Mouse (Mus musculus) frontal cortex, adult (tissue): ENCODE results near the gene Rhox4g.
"Not testable (repeated sequence)": the region's sequence is repeated elsewhere in the genome, so short reads cannot be mapped to it uniquely, and the experiment has no call there.

Experiments
- ATAC-seq: cut with Nextera tagmentation; 2 replicates; pipeline ENCODE4 v1.9.2; 2017; ENCODE audit warnings: mild to moderate bottlenecking, moderate library complexity, mixed read lengths; ENCODE audit not compliant: low TSS enrichment

Rhox4g gene

GRCm38 (mm10) chrX:37651227-37651626, at the start of gene Rhox4g:
TSS of gene Rhox4g (minus strand) at chrX:37651327.
- not testable (repeated sequence) for ATAC-seq

GRCm38 (mm10) chrX:37692261-37692660, 41.1 kb upstream of the Rhox4g start:
- no peak for ATAC-seq

GRCm38 (mm10) chrX:37683031-37683715, 32.0 kb upstream of the Rhox4g start:
- no peak for ATAC-seq

GRCm38 (mm10) chrX:37673177-37673576, 22.1 kb upstream of the Rhox4g start, which contains the start of gene Rhox2h:
TSS of gene Rhox2h (minus strand) at chrX:37673277.
- ATAC-seq: not testable (repeated sequence)

GRCm38 (mm10) chrX:37668664-37669063, 17.5 kb upstream of the Rhox4g start, which contains the start of gene Rhox3h:
TSS of gene Rhox3h (minus strand) at chrX:37668764.
- ATAC-seq: not testable (repeated sequence)

GRCm38 (mm10) chrX:37643370-37643769, 7.8 kb downstream of the Rhox4g start, which contains the start of gene Rhox2g:
TSS of gene Rhox2g (minus strand) at chrX:37643470.
- not testable (repeated sequence) for ATAC-seq

- ATAC-seq: not testable (repeated sequence)
Observed at GRCm38 (mm10) chrX:37628512-37628911, 22.6 kb downstream of the Rhox4g start, which contains the start of gene Rhox3g. TSS of gene Rhox3g (minus strand) at chrX:37628612.

- not testable (repeated sequence) for ATAC-seq
Observed at GRCm38 (mm10) chrX:37607604-37608003, 43.5 kb downstream of the Rhox4g start, which contains the start of gene Rhox4f. TSS of gene Rhox4f (minus strand) at chrX:37607704.
